Mouse (Mus musculus) CH12.LX (cell line): Measurements from ENCODE around the gene Sgms1. TPM values are rescaled to one million over a fixed set of nuclear protein-coding genes. Genes with fewer than 3 reads are reported as not detected.

Experiments used
- DNase-seq: peaks from one replicate; pipeline ENCODE4 v3.0.0-alpha.2; 2013; ENCODE audit errors: extremely low read depth
- H3K27ac ChIP-seq: 2 replicates; pipeline ENCODE4 v1.5.1; 2012; ENCODE audit warnings: low read depth, mild to moderate bottlenecking, control low read depth, moderate library complexity; ENCODE audit not compliant: insufficient read depth
- H3K27me3 ChIP-seq: replicated peaks from 2 replicates; pipeline ENCODE3; 2012; ENCODE audit warnings: inconsistent platforms
- H3K36me3 ChIP-seq, 2 experiments: replicated peaks in 1 of 2; 2 replicates each; pipeline versions ENCODE3 to v1.6.1; 2012; ENCODE audit warnings: inconsistent platforms in 1 of 2, low read length in 1 of 2, mild to moderate bottlenecking in 1 of 2, mixed read lengths in 1 of 2, moderate library complexity in 1 of 2; ENCODE audit not compliant: control insufficient read depth in 1 of 2, insufficient read depth in 1 of 2
- H3K4me1 ChIP-seq, 2 experiments: 2 replicates each; pipeline ENCODE4 v1.6.1; 2012; ENCODE audit warnings: inconsistent platforms in 1 of 2, moderate library complexity in 1 of 2; ENCODE audit not compliant: insufficient read depth in 2 of 2, control insufficient read depth in 1 of 2
- H3K4me2 ChIP-seq: 2 replicates; pipeline ENCODE4 v1.6.1; 2012; ENCODE audit warnings: low read depth, mild to moderate bottlenecking, control low read depth; ENCODE audit not compliant: poor library complexity, insufficient read depth, severe bottlenecking
- H3K4me3 ChIP-seq, 3 experiments: fragments of 150-350 bp in 1 of 3; sonication (generic) in 1 of 3; replicated peaks in 1 of 3; 2 replicates each; pipeline versions ENCODE3 to v1.5.1; 2011 to 2012; ENCODE audit warnings: low read depth in 2 of 3, low read length in 2 of 3, mild to moderate bottlenecking in 2 of 3, moderate library complexity in 2 of 3, control low read depth in 1 of 3, improper control_type of control experiment in 1 of 3, inconsistent platforms in 1 of 3, mixed read lengths in 1 of 3; ENCODE audit not compliant: poor library complexity in 1 of 3
- H3K79me2 ChIP-seq: replicated peaks from 2 replicates; pipeline ENCODE4 v1.6.1; 2012; ENCODE audit warnings: mild to moderate bottlenecking, moderate library complexity; ENCODE audit not compliant: control insufficient read depth, poor library complexity, insufficient read depth, severe bottlenecking; ENCODE audit errors: extremely low read depth
- H3K9ac ChIP-seq: 2 replicates; pipeline ENCODE4 v1.6.1; 2012; ENCODE audit warnings: low read depth, mild to moderate bottlenecking, control low read depth, moderate library complexity; ENCODE audit not compliant: insufficient read depth
- H3K9me3 ChIP-seq: replicated peaks from 2 replicates; pipeline ENCODE3; 2012; ENCODE audit warnings: low read length, inconsistent platforms, mixed read lengths
- CHD2 ChIP-seq: IDR thresholded peaks from 2 replicates; pipeline ENCODE4 v1.6.1; 2011; ENCODE audit warnings: low read length, improper control_type of control experiment
- CTCF ChIP-seq, 2 experiments: IDR thresholded peaks in 1 of 2; conservative IDR thresholded peaks in 1 of 2; 2 replicates each; pipeline ENCODE4 v1.5.1; 2011 to 2012; ENCODE audit warnings: low read depth in 2 of 2, low read length in 2 of 2, improper control_type of control experiment in 1 of 2, inconsistent platforms in 1 of 2, mild to moderate bottlenecking in 1 of 2, moderate library complexity in 1 of 2
- E2F4 ChIP-seq: IDR thresholded peaks from 2 replicates; pipeline ENCODE4 v1.6.1; 2011; ENCODE audit warnings: low read depth, low read length, improper control_type of control experiment; ENCODE audit not compliant: insufficient replicate concordance
- ELF1 ChIP-seq: IDR thresholded peaks from 2 replicates; pipeline ENCODE4 v1.6.1; 2014; ENCODE audit warnings: low read depth, mild to moderate bottlenecking, inconsistent platforms, low read length, improper control_type of control experiment
- EP300 ChIP-seq: IDR thresholded peaks from 2 replicates; pipeline ENCODE4 v1.6.1; 2011; ENCODE audit warnings: low read length, improper control_type of control experiment
- GABPA ChIP-seq: IDR thresholded peaks from 2 replicates; pipeline ENCODE4 v1.6.1; 2012; ENCODE audit warnings: low read depth, low read length, improper control_type of control experiment, inconsistent platforms; ENCODE audit not compliant: insufficient replicate concordance
- IRF4 ChIP-seq: IDR thresholded peaks from 2 replicates; pipeline ENCODE4 v1.6.1; 2014; ENCODE audit warnings: low read depth, mild to moderate bottlenecking, inconsistent platforms, low read length, improper control_type of control experiment
- JUN ChIP-seq: IDR thresholded peaks from 2 replicates; pipeline ENCODE4 v1.6.1; 2011; ENCODE audit warnings: low read depth, mild to moderate bottlenecking, low read length, improper control_type of control experiment, moderate library complexity; ENCODE audit not compliant: insufficient read depth
- JUND ChIP-seq: conservative IDR thresholded peaks from 2 replicates; pipeline ENCODE4 v1.6.1; 2011; ENCODE audit warnings: low read depth, low read length, improper control_type of control experiment
- KAT2A ChIP-seq: IDR thresholded peaks from 2 replicates; pipeline ENCODE4 v1.6.1; 2012; ENCODE audit warnings: low read length, improper control_type of control experiment, inconsistent platforms; ENCODE audit not compliant: insufficient replicate concordance
- MAFK ChIP-seq: IDR thresholded peaks from 2 replicates; pipeline ENCODE4 v1.6.1; 2011; ENCODE audit warnings: low read length, improper control_type of control experiment; ENCODE audit not compliant: insufficient replicate concordance
- MAZ ChIP-seq: IDR thresholded peaks from 2 replicates; pipeline ENCODE4 v1.6.1; 2012; ENCODE audit warnings: low read depth, mild to moderate bottlenecking, inconsistent platforms, low read length, improper control_type of control experiment, moderate library complexity
- MXI1 ChIP-seq: IDR thresholded peaks from 2 replicates; pipeline ENCODE4 v1.6.1; 2011; ENCODE audit warnings: mild to moderate bottlenecking, low read depth, low read length, improper control_type of control experiment
- PAX5 ChIP-seq: IDR thresholded peaks from 2 replicates; pipeline ENCODE4 v1.6.1; 2012; ENCODE audit warnings: low read length, inconsistent platforms, mixed read lengths
- POLR2AphosphoS2 ChIP-seq: IDR thresholded peaks from 2 replicates; pipeline ENCODE4 v1.6.1; 2011; ENCODE audit warnings: low read depth, low read length, improper control_type of control experiment
- RAD21 ChIP-seq: IDR thresholded peaks from 2 replicates; pipeline ENCODE4 v1.6.1; 2011; ENCODE audit warnings: low read depth, mild to moderate bottlenecking, low read length, improper control_type of control experiment, moderate library complexity
- RCOR1 ChIP-seq: conservative IDR thresholded peaks from 2 replicates; pipeline ENCODE4 v1.6.1; 2012; ENCODE audit warnings: low read depth, mild to moderate bottlenecking, inconsistent platforms, low read length, improper control_type of control experiment
- SIN3A ChIP-seq: IDR thresholded peaks from 2 replicates; pipeline ENCODE4 v1.6.1; 2012; ENCODE audit warnings: low read length, improper control_type of control experiment, inconsistent platforms
- USF2 ChIP-seq: conservative IDR thresholded peaks from 2 replicates; pipeline ENCODE4 v1.6.1; 2011; ENCODE audit warnings: low read depth, low read length, improper control_type of control experiment
- ZC3H11A ChIP-seq: IDR thresholded peaks from 2 replicates; pipeline ENCODE4 v1.6.1; 2012; ENCODE audit warnings: low read depth, mild to moderate bottlenecking, inconsistent platforms, low read length, improper control_type of control experiment
- ZKSCAN1 ChIP-seq: IDR thresholded peaks from 2 replicates; pipeline ENCODE4 v1.6.1; 2012; ENCODE audit warnings: low read depth, inconsistent platforms, low read length, improper control_type of control experiment, borderline replicate concordance
- ZMIZ1 ChIP-seq: IDR thresholded peaks from 2 replicates; pipeline ENCODE4 v1.6.1; 2012; ENCODE audit warnings: low read depth, mild to moderate bottlenecking, inconsistent platforms, low read length, improper control_type of control experiment
- dilution Hi-C: fragments of 300-500 bp; cut with MboI; formaldehyde crosslinking; loops from 2 replicates; pipeline ENCODE4 v1.14.3; 2020; ENCODE audit warnings: low sequenced_read_pairs; ENCODE audit not compliant: extremely low pct_unique_long_range_greater_than_20kb, extremely low pct_ligation_motif_present
- in situ Hi-C: fragments of 300-500 bp; cut with MboI; formaldehyde crosslinking; loops from 3 replicates; pipeline ENCODE4 v1.14.3; 2019; ENCODE audit warnings: low sequenced_read_pairs, low pct_ligation_motif_present, low pct_unique_long_range_greater_than_20kb, mixed read lengths
- polyA plus RNA-seq: library from polyadenylated mRNA; unstranded; fragments of >175 nt; gene quantifications from 2 replicates; pipeline ENCODE4 v1.2.1, GENCODE M21; 2012; ENCODE audit warnings: low read depth; ENCODE audit not compliant: insufficient read length
- total RNA-seq, 2 experiments: library from RNA; depleted of rRNA; stranded (reverse); fragments of 300-350 nt in 1 of 2; fragments of >200 nt in 1 of 2; gene quantifications; 2 replicates each; pipeline ENCODE4 v1.2.3; 2012 to 2014

Sgms1 gene
- total and polyA plus RNA-seq, 3 experiments = 1.4 to 1.8 (median 1.8) TPM

DNA sequence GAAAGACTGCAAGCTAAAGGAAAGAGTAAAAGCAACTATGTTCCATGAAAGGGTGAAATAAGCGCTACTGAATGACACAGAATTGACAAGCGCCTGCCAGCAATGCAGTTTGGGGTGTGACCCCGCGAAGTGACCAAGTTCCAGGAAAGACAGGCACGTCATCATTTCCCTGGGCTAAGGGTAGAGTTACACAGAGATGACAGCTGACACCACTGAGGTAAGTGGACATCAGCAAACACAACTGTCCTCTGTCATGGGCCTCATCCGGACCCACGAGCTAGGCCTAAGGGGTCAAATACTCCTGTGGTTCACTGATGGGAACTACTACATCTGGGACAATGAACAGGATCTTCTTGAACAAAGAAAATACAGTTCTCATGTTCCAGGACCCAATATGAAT, 136.5 kb downstream of the Sgms1 start:
- dilution Hi-C loops (no loop called here), in situ Hi-C loops (no loop called here)
- Histone ChIP-seq H3K9ac (no peak overlapping the region), H3K27me3 (no peaks in the 10 kb centered on the region), H3K4me3 (no peak overlapping the region), H3K9me3 (no peaks in the 10 kb centered on the region), H3K36me3 (no peaks in the 10 kb centered on the region), H3K4me2 (no peak overlapping the region), H3K4me1 (peaks cover 25 to 74% of the 10 kb centered on the region in 2 experiments), H3K27ac (no peak overlapping the region), H3K79me2 (no peaks in the 10 kb centered on the region)
- no peak for DNase-seq
- TF ChIP-seq POLR2AphosphoS2 = no peak
- TF ChIP-seq KAT2A = no peak
- no peak for TF ChIP-seq RAD21

DNA sequence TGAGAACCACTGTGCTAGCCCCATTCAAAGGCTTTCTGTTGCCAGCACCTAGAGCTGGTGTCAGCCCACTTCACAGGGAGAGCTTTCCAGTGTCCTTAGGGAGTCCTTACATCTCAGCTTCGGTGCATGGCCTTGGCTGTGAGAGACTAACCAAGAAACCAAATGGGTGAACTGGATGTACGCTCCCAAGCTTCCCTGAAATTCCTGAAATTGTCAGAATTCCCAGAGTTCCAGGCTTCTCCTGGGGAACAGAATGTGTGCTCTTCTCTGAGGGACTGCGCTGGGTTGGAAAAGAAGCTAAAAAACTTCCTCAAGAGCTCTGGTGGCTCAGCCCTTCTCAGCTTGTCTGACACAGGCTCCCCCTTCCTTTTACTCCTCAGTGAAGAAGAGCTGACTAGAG, 137.1 kb downstream of the Sgms1 start:
- H3K27ac ChIP-seq = no peak overlapping the region
- no peak for TF ChIP-seq USF2
- TF ChIP-seq RCOR1 = no peak
- TF ChIP-seq ZC3H11A = no peak
- no peak for TF ChIP-seq ELF1
- no peak for TF ChIP-seq PAX5
- TF ChIP-seq JUN = no peak
- TF ChIP-seq CTCF (conservative IDR thresholded peaks at IDR 0.05 in 1 of 2, IDR thresholded peaks at IDR 0.05 in 1 of 2; ENCODE audit: low read depth in 2 of 2, low read length in 2 of 2) = no peak
- TF ChIP-seq CHD2 = no peak
- TF ChIP-seq IRF4 = no peak
- no peak for TF ChIP-seq EP300
- no peak for TF ChIP-seq GABPA
- TF ChIP-seq JUND = no peak
- no peak for TF ChIP-seq MAZ
- no peak for TF ChIP-seq SIN3A
- TF ChIP-seq ZMIZ1 = no peak
- no peak for TF ChIP-seq MAFK
- no peak for TF ChIP-seq ZKSCAN1
- no peak for TF ChIP-seq E2F4
- no peak for TF ChIP-seq MXI1
- TF ChIP-seq, all 38 proteins: peak for 0
- no peaks in the 10 kb centered on the region for H3K36me3 ChIP-seq
- no peaks in the 10 kb centered on the region for H3K9me3 ChIP-seq
- peaks cover 25 to 70% of the 10 kb centered on the region in 2 experiments for H3K4me1 ChIP-seq
- dilution Hi-C loops (no loop called here), in situ Hi-C loops (no loop called here)
- H3K79me2 ChIP-seq = no peaks in the 10 kb centered on the region
- H3K4me2 ChIP-seq = no peak overlapping the region
- H3K27me3 ChIP-seq = no peaks in the 10 kb centered on the region
- H3K9ac ChIP-seq = no peak overlapping the region
- no peak for DNase-seq
- no peak overlapping the region for H3K4me3 ChIP-seq
